Mouse (Mus musculus): Measurements from ENCODE around the gene A830031A19Rik.

The A830031A19Rik gene

GRCm38 (mm10) chr11:24076821-24077730, 2.2 kb upstream of the A830031A19Rik start:
- in situ Hi-C loops (cut with MboI, MseI): no loop called here

GRCm38 (mm10) chr11:24076127-24076650, 1.3 kb upstream of the A830031A19Rik start:
- in situ Hi-C loops (cut with MboI, MseI): no loop called here

- in situ Hi-C loops (cut with MboI, MseI): no loop called here
Observed at GRCm38 (mm10) chr11:24075486-24076126, 752 bp upstream of the A830031A19Rik start.

- in situ Hi-C loops (cut with MboI, MseI): no loop called here
Observed at GRCm38 (mm10) chr11:24074021-24074591, 748 bp downstream of the A830031A19Rik start.

GRCm38 (mm10) chr11:24065313-24065712, 9.5 kb downstream of the A830031A19Rik start:
- in situ Hi-C loops (cut with MboI, MseI): no loop called here

GRCm38 (mm10) chr11:24064221-24064620, 10.6 kb downstream of the A830031A19Rik start:
- in situ Hi-C loops (cut with MboI, MseI): no loop called here

GRCm38 (mm10) chr11:24062495-24063096, 12.3 kb downstream of the A830031A19Rik start:
- in situ Hi-C loops (cut with MboI, MseI): no loop called here

GRCm38 (mm10) chr11:24061819-24062218, 13.0 kb downstream of the A830031A19Rik start:
- in situ Hi-C loops (cut with MboI, MseI): no loop called here

GRCm38 (mm10) chr11:24060428-24060827, 14.4 kb downstream of the A830031A19Rik start:
- in situ Hi-C loops (cut with MboI, MseI): no loop called here

GRCm38 (mm10) chr11:24059137-24059536, 15.7 kb downstream of the A830031A19Rik start:
- in situ Hi-C loops (cut with MboI, MseI): no loop called here

GRCm38 (mm10) chr11:24052882-24053281, 22.0 kb downstream of the A830031A19Rik start:
- in situ Hi-C loops (cut with MboI, MseI): no loop called here

GRCm38 (mm10) chr11:24050032-24050757, 24.7 kb downstream of the A830031A19Rik start:
- in situ Hi-C loops (cut with MboI, MseI): no loop called here

- in situ Hi-C loops (cut with MboI, MseI): loop anchor here (5.0 to 25.0 kb wide), 3 partner anchors 198 to 1813 kb away; no protein-coding TSS in a partner anchor
Observed at GRCm38 (mm10) chr11:24049226-24050031, 25.4 kb downstream of the A830031A19Rik start.

GRCm38 (mm10) chr11:24044025-24044424, 30.8 kb downstream of the A830031A19Rik start:
- in situ Hi-C loops (cut with MboI, MseI): loop anchor here (25.0 kb wide), 1 partner anchor 1818 kb away; no protein-coding TSS in a partner anchor

GRCm38 (mm10) chr11:24020760-24021159, 54.1 kb downstream of the A830031A19Rik start:
- in situ Hi-C loops (cut with MboI, MseI): no loop called here

GRCm38 (mm10) chr11:24018783-24019182, 56.1 kb downstream of the A830031A19Rik start:
- in situ Hi-C loops (cut with MboI, MseI): no loop called here

- in situ Hi-C loops (cut with MboI, MseI): no loop called here
Observed at GRCm38 (mm10) chr11:24016647-24017179, 58.1 kb downstream of the A830031A19Rik start.

- in situ Hi-C loops (cut with MboI, MseI): no loop called here
Observed at GRCm38 (mm10) chr11:24016049-24016448, 58.8 kb downstream of the A830031A19Rik start.

GRCm38 (mm10) chr11:24014642-24015041, 60.2 kb downstream of the A830031A19Rik start:
- in situ Hi-C loops (cut with MboI, MseI): no loop called here

GRCm38 (mm10) chr11:24012301-24012700, 62.6 kb downstream of the A830031A19Rik start:
- in situ Hi-C loops (cut with MboI, MseI): no loop called here

All from T-helper 1 cell (primary cell).